Mouse (Mus musculus) midbrain, embryonic 13.5 days (tissue): ENCODE results near the gene Cpa2. TPM values are rescaled to one million over a fixed set of nuclear protein-coding genes. Genes with fewer than 3 reads are reported as not detected.
A peak's percentile ranks its signal among the peaks of the same experiment; 100 is the strongest.

Experiments used
- ATAC-seq: fragments of 200-750 bp; cut with Nextera tagmentation; 2 replicates; pipeline ENCODE4 v1.8.0; 2017; ENCODE audit warnings: mild to moderate bottlenecking, moderate TSS enrichment, moderate library complexity
- H3K27ac ChIP-seq: fragments of 300-500 bp; sonication (generic); 2 replicates; pipeline ENCODE4 v1.5.1; 2015; ENCODE audit warnings: inconsistent platforms, mild to moderate bottlenecking, moderate library complexity
- H3K27me3 ChIP-seq: fragments of 300-500 bp; sonication (generic); 2 replicates; pipeline ENCODE4 v1.6.1; 2015; ENCODE audit warnings: mild to moderate bottlenecking, inconsistent platforms
- H3K36me3 ChIP-seq: fragments of 300-500 bp; sonication (generic); 2 replicates; pipeline ENCODE4 v1.6.1; 2015; ENCODE audit warnings: mild to moderate bottlenecking, inconsistent platforms
- H3K4me1 ChIP-seq: fragments of 300-500 bp; sonication (generic); replicated peaks from 2 replicates; pipeline ENCODE4 v1.6.1; 2015; ENCODE audit warnings: inconsistent platforms
- H3K4me2 ChIP-seq: fragments of 300-500 bp; sonication (generic); replicated peaks from 2 replicates; pipeline ENCODE4 v1.6.1; 2015; ENCODE audit warnings: moderate library complexity, mild to moderate bottlenecking, inconsistent platforms
- H3K4me3 ChIP-seq: fragments of 300-500 bp; sonication (generic); replicated peaks from 2 replicates; pipeline ENCODE4 v1.5.1; 2015; ENCODE audit warnings: mild to moderate bottlenecking, inconsistent platforms
- H3K9ac ChIP-seq: fragments of 300-500 bp; sonication (generic); replicated peaks from 2 replicates; pipeline ENCODE4 v1.6.1; 2015; ENCODE audit warnings: mild to moderate bottlenecking, inconsistent platforms
- H3K9me3 ChIP-seq: fragments of 300-500 bp; sonication (generic); 2 replicates; pipeline ENCODE4 v1.6.1; 2016; ENCODE audit warnings: mild to moderate bottlenecking, inconsistent platforms
- WGBS: fragments of 180-500 bp; shearing (Covaris S2); methylation state at CpG from one replicate; pipeline ENCODE4 v1.1.7; 2015; 5-methylcytosine and 5-hydroxymethylcytosine counted together
- polyA plus RNA-seq: library from polyadenylated mRNA; unstranded; fragments of >200 nt; fragmentation: Nextera tagmentation; extraction: Ambion mirVana; gene quantifications from 2 replicates; pipeline ENCODE4 v1.2.1, GENCODE M21; 2015

The Cpa2 gene
- 7.1 and 8.5 TPM in 2 replicates for polyA plus RNA-seq

GRCm38 (mm10) chr6:30541009-30541799 lies at the start of gene Cpa2:
TSS of gene Cpa2 (plus strand) at chr6:30541582.
- H3K4me1 ChIP-seq, result peaks cover 21% of the 10 kb centered on the region
- H3K27me3 ChIP-seq, result no peaks in the 10 kb centered on the region
- no peak within 1 kb of the TSS for H3K4me3 ChIP-seq
- H3K27ac ChIP-seq, result no peak within 1 kb of the TSS
- no peak for ATAC-seq
- 82% methylated on average over 11 of the region's 11 CpGs for WGBS
- no peaks in the 10 kb centered on the region for H3K9me3 ChIP-seq
- no peak within 1 kb of the TSS for H3K4me2 ChIP-seq
- no peaks in the 10 kb centered on the region for H3K36me3 ChIP-seq
- H3K9ac ChIP-seq, result no peak within 1 kb of the TSS

- Histone ChIP-seq H3K9ac (no peak overlapping the region), H3K27me3 (no peaks in the 10 kb centered on the region), H3K4me2 (no peak overlapping the region), H3K27ac (no peak overlapping the region), H3K4me3 (no peak overlapping the region), H3K36me3 (peaks cover 45% of the 10 kb centered on the region), H3K4me1 (no peaks in the 10 kb centered on the region), H3K9me3 (no peaks in the 10 kb centered on the region)
- 92% methylated on average over 3 of the region's 3 CpGs for WGBS
- no peak for ATAC-seq
Measured at GRCm38 (mm10) chr6:30499049-30499448, 42.3 kb upstream of the Cpa2 start.

- no peaks in the 10 kb centered on the region for H3K9me3 ChIP-seq
- no peak for ATAC-seq
- WGBS, result 15% methylated on average over 2 of the region's 2 CpGs
- H3K27ac ChIP-seq, result peak overlapping the region; percentile 91
- H3K36me3 ChIP-seq, result peaks cover 22% of the 10 kb centered on the region
- H3K27me3 ChIP-seq, result no peaks in the 10 kb centered on the region
- H3K4me1 ChIP-seq, result peaks cover 8% of the 10 kb centered on the region
- peak overlapping the region; percentile 56 for H3K4me3 ChIP-seq
- peak overlapping the region; percentile 73 for H3K9ac ChIP-seq
- peak overlapping the region; percentile 67 for H3K4me2 ChIP-seq
Measured at GRCm38 (mm10) chr6:30508824-30509223, 32.6 kb upstream of the Cpa2 start.

- ATAC-seq, result peak; percentile 99
- H3K36me3 ChIP-seq, result peaks cover 17% of the 10 kb centered on the region
- H3K4me3 ChIP-seq, result peak within 1 kb of the TSS; percentile 56
- peak within 1 kb of the TSS; percentile 91 for H3K27ac ChIP-seq
- H3K27me3 ChIP-seq, result no peaks in the 10 kb centered on the region
- H3K9ac ChIP-seq, result peak within 1 kb of the TSS; percentile 73
- H3K4me2 ChIP-seq, result peak within 1 kb of the TSS; percentile 67
- WGBS, result under 1% methylated on average over 37 of the region's 37 CpGs
- H3K9me3 ChIP-seq, result no peaks in the 10 kb centered on the region
- peaks cover 8% of the 10 kb centered on the region for H3K4me1 ChIP-seq
Measured at GRCm38 (mm10) chr6:30509265-30510239, 31.8 kb upstream of the Cpa2 start, which contains the start of the genes Tmem209 and Ssmem1. TSS of gene Tmem209 (minus strand) at chr6:30509783. TSS of gene Ssmem1 (plus strand) at chr6:30509849.

GRCm38 (mm10) chr6:30510291-30510690 lies 31.1 kb upstream of the Cpa2 start:
- peak; percentile 21 for ATAC-seq
- Histone ChIP-seq H3K4me2 (peak overlapping the region; percentile 67), H3K4me3 (peak overlapping the region; percentile 56; the same call in 1 of the 2 replicates), H3K27ac (peak overlapping the region; percentile 88), H3K27me3 (no peaks in the 10 kb centered on the region), H3K9me3 (no peaks in the 10 kb centered on the region), H3K9ac (peak overlapping the region; percentile 55; the same call in 1 of the 2 replicates), H3K4me1 (peaks cover 8% of the 10 kb centered on the region), H3K36me3 (peaks cover 11% of the 10 kb centered on the region)
- 55% methylated on average over 5 of the region's 5 CpGs for WGBS

GRCm38 (mm10) chr6:30514242-30514641 lies 27.1 kb upstream of the Cpa2 start:
- H3K4me3 ChIP-seq, result no peak overlapping the region
- peaks cover 5% of the 10 kb centered on the region for H3K4me1 ChIP-seq
- no peaks in the 10 kb centered on the region for H3K9me3 ChIP-seq
- no peaks in the 10 kb centered on the region for H3K36me3 ChIP-seq
- H3K4me2 ChIP-seq, result no peak overlapping the region
- WGBS, result 28% methylated on average over 9 of the region's 9 CpGs
- no peaks in the 10 kb centered on the region for H3K27me3 ChIP-seq
- no peak overlapping the region for H3K27ac ChIP-seq
- H3K9ac ChIP-seq, result no peak overlapping the region
- ATAC-seq, result no peak

GRCm38 (mm10) chr6:30520400-30520799 lies 21.0 kb upstream of the Cpa2 start:
- WGBS, result 64% methylated on average over 11 of the region's 11 CpGs
- no peak for ATAC-seq
- no peaks in the 10 kb centered on the region for H3K27me3 ChIP-seq

GRCm38 (mm10) chr6:30525456-30526332 lies 15.7 kb upstream of the Cpa2 start:
- Histone ChIP-seq H3K36me3 (no peaks in the 10 kb centered on the region), H3K4me2 (no peak overlapping the region), H3K4me3 (no peak overlapping the region), H3K4me1 (peaks cover 20% of the 10 kb centered on the region), H3K27me3 (no peaks in the 10 kb centered on the region; the same call in 1 of the 2 replicates), H3K9ac (no peak overlapping the region), H3K9me3 (no peaks in the 10 kb centered on the region), H3K27ac (peak overlapping the region; percentile 75; the same call in 1 of the 2 replicates)
- no peak for ATAC-seq
- 57% methylated on average over 7 of the region's 7 CpGs for WGBS

More at GRCm38 (mm10) chr6:30520400-30520799, 21.0 kb upstream of the Cpa2 start:
- Histone ChIP-seq H3K4me3 (no peak overlapping the region), H3K9ac (no peak overlapping the region), H3K4me2 (no peak overlapping the region), H3K27ac (no peak overlapping the region), H3K4me1 (peaks cover 2% of the 10 kb centered on the region), H3K9me3 (no peaks in the 10 kb centered on the region), H3K36me3 (no peaks in the 10 kb centered on the region)

GRCm38 (mm10) chr6:30526586-30527515 lies 14.5 kb upstream of the Cpa2 start:
- Histone ChIP-seq H3K27ac (peak overlapping the region; percentile 75), H3K4me2 (peak overlapping the region; percentile 36), H3K27me3 (no peaks in the 10 kb centered on the region; the same call in 1 of the 2 replicates), H3K9ac (peak overlapping the region; percentile 40), H3K4me1 (peaks cover 20% of the 10 kb centered on the region), H3K9me3 (no peaks in the 10 kb centered on the region), H3K36me3 (no peaks in the 10 kb centered on the region), H3K4me3 (no peak overlapping the region)
- peak; percentile 86 for ATAC-seq
- WGBS, result 9% methylated on average over 19 of the region's 19 CpGs

- no peak overlapping the region for H3K9ac ChIP-seq
- H3K27ac ChIP-seq, result no peak overlapping the region
- no peak overlapping the region for H3K4me2 ChIP-seq
- no peak overlapping the region for H3K4me3 ChIP-seq
- H3K9me3 ChIP-seq, result no peaks in the 10 kb centered on the region
- peaks cover 20% of the 10 kb centered on the region for H3K4me1 ChIP-seq
- no peaks in the 10 kb centered on the region; the same call in 1 of the 2 replicates for H3K27me3 ChIP-seq
- WGBS, result 73% methylated on average over 6 of the region's 6 CpGs
- H3K36me3 ChIP-seq, result no peaks in the 10 kb centered on the region
- no peak for ATAC-seq
Measured at GRCm38 (mm10) chr6:30528800-30529199, 12.6 kb upstream of the Cpa2 start.
